Comparison of ENCODE assay signal across 26 mouse cellular contexts in the genomic region with DNA sequence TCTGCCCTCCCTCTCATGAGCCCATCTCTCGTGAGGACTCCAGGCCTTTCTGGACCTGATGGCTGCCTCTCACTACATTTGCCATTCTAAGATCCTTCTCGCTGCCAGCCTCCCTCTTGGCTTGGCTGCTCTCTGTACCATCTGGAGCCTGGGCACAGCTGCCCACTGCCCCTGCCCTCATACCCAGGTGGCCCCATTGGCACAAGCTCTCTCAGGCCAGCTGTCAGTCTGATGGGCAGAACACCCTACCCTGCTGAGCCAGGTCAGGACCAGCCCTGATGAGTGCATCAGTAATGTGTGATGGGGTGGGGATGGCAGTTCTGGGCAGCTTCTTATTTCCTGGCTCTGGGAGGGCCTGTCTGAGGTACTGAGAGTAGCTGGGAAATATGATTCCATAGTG. TPM values are rescaled to one million over a fixed set of nuclear protein-coding genes. Genes with fewer than 3 reads are reported as not detected.
A peak's percentile ranks its signal among the peaks of the same experiment; 100 is the strongest.
DNase-seq lines count a peak whose midpoint lies in the region; ATAC-seq and TF ChIP-seq lines count a peak whose summit lies in the region.
"Had no signal": no experiment of that assay in that cellular context is flagged by ENCODE, and none has a peak within 500 bp of the region (broad histone marks: within the 10 kb centered on the region; RNA-seq: fewer than 3 reads in every experiment).

No protein-coding gene starts in this region.

- WGBS in midbrain, postnatal 0 days: 72% methylated on average over 2 of the region's 2 CpGs
- 69% methylated on average over 2 of the region's 2 CpGs for WGBS in midbrain, embryonic 15.5 days
- 23% methylated on average over 2 of the region's 2 CpGs for WGBS in forebrain, embryonic 16.5 days

- no peak overlapping the region for H3K4me2 ChIP-seq in midbrain, postnatal 0 days (ENCODE audit: low read depth, low read length, poor library complexity, severe bottlenecking)
- no peak overlapping the region for H3K4me2 ChIP-seq in midbrain, embryonic 15.5 days
- no peak overlapping the region for H3K4me2 ChIP-seq in forebrain, embryonic 16.5 days (ENCODE audit: low read length)
- H3K4me2 ChIP-seq: embryonic facial prominence, embryonic 15.5 days; heart, embryonic 11.5 days; liver, embryonic 13.5 days; midbrain, embryonic 11.5 days had no signal

- H3K27ac ChIP-seq in midbrain, postnatal 0 days (ENCODE audit: low read depth, low read length): no peak overlapping the region
- no peak overlapping the region for H3K27ac ChIP-seq in midbrain, embryonic 15.5 days
- H3K27ac ChIP-seq in forebrain, embryonic 16.5 days (ENCODE audit: low read length): peak overlapping the region; percentile 65
- H3K27ac ChIP-seq: embryonic facial prominence, embryonic 15.5 days; liver, embryonic 13.5 days had no signal

- no peaks in the 10 kb centered on the region for H3K9me3 ChIP-seq in midbrain, postnatal 0 days (ENCODE audit: low read length)
- no peaks in the 10 kb centered on the region for H3K9me3 ChIP-seq in midbrain, embryonic 15.5 days
- H3K9me3 ChIP-seq in forebrain, embryonic 16.5 days (ENCODE audit: control insufficient read depth, low read length): no peaks in the 10 kb centered on the region
- H3K9me3 ChIP-seq: embryonic facial prominence, embryonic 15.5 days; liver, embryonic 13.5 days had no signal

- 0 out of 2 replicates have a peak, but pooled peaks cover 4% of the 10 kb centered on the region for H3K4me1 ChIP-seq in midbrain, postnatal 0 days (ENCODE audit: insufficient read depth, low read length)
- H3K4me1 ChIP-seq in midbrain, embryonic 15.5 days: peaks cover 17% of the 10 kb centered on the region
- H3K4me1 ChIP-seq in forebrain, embryonic 16.5 days (replicated peaks; ENCODE audit: control insufficient read depth, insufficient read depth, low read length): peaks cover 65% of the 10 kb centered on the region
- H3K4me1 ChIP-seq: embryonic facial prominence, embryonic 15.5 days; liver, embryonic 13.5 days had no signal

- H3K4me3 ChIP-seq in midbrain, postnatal 0 days (ENCODE audit: low read depth, low read length): no peak overlapping the region
- no peak overlapping the region for H3K4me3 ChIP-seq in midbrain, embryonic 15.5 days
- no peak overlapping the region for H3K4me3 ChIP-seq in forebrain, embryonic 16.5 days (replicated peaks; ENCODE audit: low read length)
- H3K4me3 ChIP-seq: embryonic facial prominence, embryonic 15.5 days; liver, embryonic 13.5 days had no signal

- peak; percentile 82 to 84 for DNase-seq in cerebellum, postnatal 14 days
- DNase-seq in cerebellum, adult 9-10 months: no peak
- peak; percentile 84 for DNase-seq in heart, adult 11 months
- no peak for DNase-seq in heart, postnatal 10 days
- DNase-seq in midbrain, postnatal 0 days (ENCODE audit: low spot score): peak; percentile 81
- DNase-seq in adrenal gland, adult 8-10 months: no peak
- DNase-seq: gastrocnemius, postnatal 10 days; kidney, postnatal 4 days; liver, embryonic 13.5 days; lung, adult 2 months; lung, postnatal 14 days; right cerebral cortex, postnatal 4 days; thymus, postnatal 14 days had no signal

- no peak for ATAC-seq in midbrain, postnatal 0 days (ENCODE audit: low FRiP score)
- ATAC-seq in midbrain, embryonic 15.5 days (replicated peaks): no peak
- ATAC-seq in forebrain, embryonic 16.5 days: peak; percentile 20; the same call in 1 of the 2 replicates
- ATAC-seq: CD4-positive, CD25-positive, alpha-beta regulatory T cell, adult 4 months; intestine, postnatal 0 days; Patski had no signal

- H3K27me3 ChIP-seq in midbrain, postnatal 0 days (ENCODE audit: insufficient read depth, low read length): no peaks in the 10 kb centered on the region
- H3K27me3 ChIP-seq in midbrain, embryonic 15.5 days (replicated peaks): peaks cover 6% of the 10 kb centered on the region; the same call in 1 of the 2 replicates
- H3K27me3 ChIP-seq in forebrain, embryonic 16.5 days (replicated peaks; ENCODE audit: control insufficient read depth, insufficient read depth, low read length): no peaks in the 10 kb centered on the region

- TF ChIP-seq CTCF in midbrain, postnatal 0 days (IDR thresholded peaks at IDR 0.05): no peak

- no peak overlapping the region for H3K9ac ChIP-seq in midbrain, postnatal 0 days (replicated peaks; ENCODE audit: low read length, poor library complexity, severe bottlenecking)
- H3K9ac ChIP-seq in midbrain, embryonic 15.5 days: no peak overlapping the region
- 0 out of 2 replicates have a peak overlapping the region, but pooled peaks have one; percentile 0 for H3K9ac ChIP-seq in forebrain, embryonic 16.5 days (replicated peaks; ENCODE audit: low read depth, low read length)
- H3K9ac ChIP-seq: embryonic facial prominence, embryonic 15.5 days; liver, embryonic 13.5 days had no signal

- intact Hi-C loops in heart, postnatal 10 days (cut with DNase I): loop anchor here (5.0 kb wide), 2 partner anchors 46 to 76 kb away; no protein-coding TSS in a partner anchor

- peaks cover 16% of the 10 kb centered on the region for H3K36me3 ChIP-seq in midbrain, postnatal 0 days (ENCODE audit: insufficient read depth, low read length)
- peaks cover 11% of the 10 kb centered on the region; the same call in 1 of the 2 replicates for H3K36me3 ChIP-seq in midbrain, embryonic 15.5 days (replicated peaks)
- H3K36me3 ChIP-seq in forebrain, embryonic 16.5 days (ENCODE audit: control insufficient read depth, insufficient read depth): peaks cover 11% of the 10 kb centered on the region
- H3K36me3 ChIP-seq: embryonic facial prominence, embryonic 15.5 days; liver, embryonic 13.5 days had no signal

RNA-seq across cellular contexts. Expression of gene Phf12, which starts 24.3 kb away (rescaled TPM):
- total RNA-seq in heart, postnatal 10 days (2021): 10 to 100 TPM; 39.5 to 41.7 TPM
- total RNA-seq in midbrain, postnatal 0 days (2014; rRNA removed): 31.6 and 53.9 TPM in 2 replicates
- polyA plus RNA-seq in midbrain, postnatal 0 days (2015; fragmentation: Nextera tagmentation; extraction: Ambion mirVana): 9.3 and 9.9 TPM in 2 replicates
- polyA plus RNA-seq in midbrain, embryonic 15.5 days (2015; fragmentation: Nextera tagmentation; extraction: Ambion mirVana): 19.2 and 20.7 TPM in 2 replicates
- polyA plus RNA-seq in forebrain, embryonic 16.5 days (2015; fragmentation: Nextera tagmentation; extraction: Ambion mirVana): 20.6 and 23.0 TPM in 2 replicates
- 10 to 100 TPM; 50.6 to 78.2 (median 63.1) TPM for total RNA-seq in adrenal gland, adult 8-10 months (2022)

RNA-seq across cellular contexts. Expression of gene Sez6, which starts 27.7 kb away (rescaled TPM):
- under 1 TPM; 0.22 to 0.64 TPM for total RNA-seq in heart, postnatal 10 days (2021)
- 160 and 173 TPM in 2 replicates for total RNA-seq in midbrain, postnatal 0 days (2014; rRNA removed)
- 121 and 125 TPM in 2 replicates for polyA plus RNA-seq in midbrain, postnatal 0 days (2015; fragmentation: Nextera tagmentation; extraction: Ambion mirVana)
- 159 and 162 TPM in 2 replicates for polyA plus RNA-seq in midbrain, embryonic 15.5 days (2015; fragmentation: Nextera tagmentation; extraction: Ambion mirVana)
- polyA plus RNA-seq in forebrain, embryonic 16.5 days (2015; fragmentation: Nextera tagmentation; extraction: Ambion mirVana): 257 and 284 TPM in 2 replicates
- 1 to 10 TPM; 3.1 to 6.8 (median 4.0) TPM for total RNA-seq in adrenal gland, adult 8-10 months (2022)
- total RNA-seq: common myeloid progenitor, adult 5-6 weeks; granulocyte monocyte progenitor cell, adult 5-6 weeks; megakaryocyte progenitor cell, adult 5-6 weeks; monocyte, adult 5-6 weeks had no signal
- polyA plus RNA-seq: CD4-positive, CD25-positive, alpha-beta regulatory T cell, adult 4 months; heart, postnatal 0 days; Patski had no signal

Comparison
In these comparisons a context has a peak if more than half of its experiments do, and no peak if none do; other contexts are left out.
1. DNase-seq: peak in cerebellum, postnatal 14 days (2 of 2), heart, adult 11 months (single experiment) and midbrain, postnatal 0 days (single experiment); none in cerebellum, adult 9-10 months (single experiment), heart, postnatal 10 days (0 of 2) and adrenal gland, adult 8-10 months (single experiment).
2. RNA of gene Sez6, which starts 27.7 kb away (total RNA-seq): 160 to 173 TPM in midbrain, postnatal 0 days; 3.1 to 6.8 TPM in adrenal gland, adult 8-10 months and 0.22 to 0.64 TPM in heart, postnatal 10 days; every median in the first group is over 10 times any median in the second.